Mouse (Mus musculus) small intestine, adult 2 months (tissue): ENCODE data around the gene Ctnnd2. TPM values are rescaled to one million over a fixed set of nuclear protein-coding genes. Genes with fewer than 3 reads are reported as not detected.

Source experiments
- H3K27ac ChIP-seq: fragments of 200-500 bp; 2 replicates; pipeline ENCODE4 v1.5.1; 2012; ENCODE audit warnings: low read depth, low read length, control low read depth, inconsistent platforms; ENCODE audit not compliant: insufficient read depth
- H3K27me3 ChIP-seq: fragments of 200-500 bp; 2 replicates; pipeline ENCODE4 v1.6.1; 2012; ENCODE audit warnings: mild to moderate bottlenecking, moderate library complexity, low read length, inconsistent platforms; ENCODE audit not compliant: control insufficient read depth, insufficient read depth
- H3K36me3 ChIP-seq: fragments of 200-500 bp; 2 replicates; pipeline ENCODE4 v1.6.1; 2012; ENCODE audit warnings: mild to moderate bottlenecking, low read length, control low read depth, inconsistent platforms; ENCODE audit not compliant: control insufficient read depth, insufficient read depth
- H3K4me1 ChIP-seq: fragments of 200-500 bp; 2 replicates; pipeline ENCODE4 v1.6.1; 2012; ENCODE audit warnings: low read length, inconsistent platforms, mixed read lengths; ENCODE audit not compliant: control insufficient read depth, insufficient read depth, insufficient read length
- H3K4me3 ChIP-seq: fragments of 200-500 bp; 2 replicates; pipeline ENCODE4 v1.5.1; 2012; ENCODE audit warnings: low read depth, mild to moderate bottlenecking, control low read depth, inconsistent platforms, low read length, moderate library complexity
- CTCF ChIP-seq: fragments of 200-500 bp; IDR thresholded peaks from 2 replicates; pipeline ENCODE4 v1.5.1; 2012; ENCODE audit warnings: low read depth, mild to moderate bottlenecking, control low read depth, inconsistent platforms, low read length, moderate library complexity, mixed read lengths; ENCODE audit not compliant: insufficient replicate concordance, insufficient read length; ENCODE audit errors: extremely low read depth
- POLR2A ChIP-seq: fragments of 200-500 bp; IDR thresholded peaks from 2 replicates; pipeline ENCODE4 v1.6.1; 2012; ENCODE audit warnings: low read depth, mild to moderate bottlenecking, control low read depth, inconsistent platforms, low read length, moderate library complexity
- WGBS: fragments of 180-500 bp; shearing (Covaris S2); methylation state at CpG from one replicate; pipeline ENCODE4 v1.1.7; 2018; 5-methylcytosine and 5-hydroxymethylcytosine counted together
- polyA plus RNA-seq: library from polyadenylated mRNA; depleted of rRNA; stranded (reverse); fragments of >200 nt; gene quantifications from 2 replicates; pipeline ENCODE4 v1.2.3, GENCODE M21; 2012

The Ctnnd2 gene
- polyA plus RNA-seq, 1 experiment = 1.3 TPM

DNA sequence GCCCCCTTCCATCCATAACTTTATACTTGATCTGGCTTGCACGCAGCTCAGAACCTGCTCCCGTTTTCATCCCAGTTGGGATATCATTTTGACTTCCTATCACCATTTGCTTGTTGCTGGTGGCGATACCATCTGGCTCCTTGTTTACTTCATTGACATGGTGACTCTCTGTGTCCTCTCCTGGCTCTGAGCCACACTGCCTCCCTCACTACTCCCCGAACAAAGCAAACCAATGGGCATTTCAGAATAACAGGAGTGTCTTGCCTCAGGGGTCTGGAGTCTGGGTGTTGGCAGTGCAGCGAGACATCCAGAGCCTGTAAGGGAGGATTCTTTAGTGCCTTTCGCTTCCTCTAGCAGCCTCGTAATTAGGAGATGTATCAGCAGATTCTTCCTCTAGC, 113.9 kb downstream of the Ctnnd2 start:
- 51% methylated on average over 7 of the region's 7 CpGs for WGBS
- H3K27me3 ChIP-seq = no peaks in the 10 kb centered on the region

GRCm38 (mm10) chr15:30302824-30303223, 130.4 kb downstream of the Ctnnd2 start:
- Histone ChIP-seq H3K4me1 (no peaks in the 10 kb centered on the region), H3K27ac (no peak overlapping the region), H3K36me3 (no peaks in the 10 kb centered on the region), H3K27me3 (no peaks in the 10 kb centered on the region), H3K4me3 (no peak overlapping the region)
- TF ChIP-seq CTCF (no peak), POLR2A (no peak)
- 68% methylated on average over 2 of the region's 2 CpGs for WGBS

More for the DNA sequence above, 113.9 kb downstream of the Ctnnd2 start:
- Histone ChIP-seq H3K4me3 (no peak overlapping the region), H3K4me1 (no peaks in the 10 kb centered on the region), H3K27ac (no peak overlapping the region), H3K36me3 (no peaks in the 10 kb centered on the region)
- TF ChIP-seq CTCF (no peak), POLR2A (no peak)

DNA sequence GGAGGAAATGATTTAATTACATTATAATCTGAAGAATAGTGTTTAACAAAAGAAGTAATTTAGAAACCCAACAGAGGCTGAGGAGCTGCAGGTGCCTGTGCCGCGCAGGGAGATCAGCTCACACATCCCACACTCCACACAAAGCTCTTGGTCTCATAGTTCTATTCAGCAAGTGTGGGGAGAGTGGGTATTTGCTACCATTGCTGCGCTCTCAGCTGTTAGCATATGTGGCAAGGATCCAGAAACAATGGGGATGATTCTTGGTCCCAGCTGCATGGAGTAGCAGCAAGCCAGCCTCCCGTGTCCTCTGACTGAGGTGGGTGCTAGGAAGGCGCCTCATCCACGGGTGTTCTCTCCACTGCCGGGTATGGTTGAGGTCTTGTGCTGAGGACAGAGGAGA, 134.0 kb downstream of the Ctnnd2 start:
- WGBS = 84% methylated on average over 7 of the region's 7 CpGs
- no peaks in the 10 kb centered on the region for H3K27me3 ChIP-seq
- H3K4me1 ChIP-seq = no peaks in the 10 kb centered on the region
- TF ChIP-seq CTCF = no peak
- no peak for TF ChIP-seq POLR2A
- H3K27ac ChIP-seq = no peak overlapping the region
- no peaks in the 10 kb centered on the region for H3K36me3 ChIP-seq
- H3K4me3 ChIP-seq = no peak overlapping the region

- H3K4me3 ChIP-seq = no peak overlapping the region
- no peak for TF ChIP-seq POLR2A
- no peak for TF ChIP-seq CTCF
- H3K4me1 ChIP-seq = no peaks in the 10 kb centered on the region
- no peaks in the 10 kb centered on the region for H3K36me3 ChIP-seq
- H3K27me3 ChIP-seq = no peaks in the 10 kb centered on the region
- WGBS = 15% methylated on average over 2 of the region's 2 CpGs
- no peak overlapping the region for H3K27ac ChIP-seq
Observed at GRCm38 (mm10) chr15:30322543-30322942, 150.2 kb downstream of the Ctnnd2 start.

DNA sequence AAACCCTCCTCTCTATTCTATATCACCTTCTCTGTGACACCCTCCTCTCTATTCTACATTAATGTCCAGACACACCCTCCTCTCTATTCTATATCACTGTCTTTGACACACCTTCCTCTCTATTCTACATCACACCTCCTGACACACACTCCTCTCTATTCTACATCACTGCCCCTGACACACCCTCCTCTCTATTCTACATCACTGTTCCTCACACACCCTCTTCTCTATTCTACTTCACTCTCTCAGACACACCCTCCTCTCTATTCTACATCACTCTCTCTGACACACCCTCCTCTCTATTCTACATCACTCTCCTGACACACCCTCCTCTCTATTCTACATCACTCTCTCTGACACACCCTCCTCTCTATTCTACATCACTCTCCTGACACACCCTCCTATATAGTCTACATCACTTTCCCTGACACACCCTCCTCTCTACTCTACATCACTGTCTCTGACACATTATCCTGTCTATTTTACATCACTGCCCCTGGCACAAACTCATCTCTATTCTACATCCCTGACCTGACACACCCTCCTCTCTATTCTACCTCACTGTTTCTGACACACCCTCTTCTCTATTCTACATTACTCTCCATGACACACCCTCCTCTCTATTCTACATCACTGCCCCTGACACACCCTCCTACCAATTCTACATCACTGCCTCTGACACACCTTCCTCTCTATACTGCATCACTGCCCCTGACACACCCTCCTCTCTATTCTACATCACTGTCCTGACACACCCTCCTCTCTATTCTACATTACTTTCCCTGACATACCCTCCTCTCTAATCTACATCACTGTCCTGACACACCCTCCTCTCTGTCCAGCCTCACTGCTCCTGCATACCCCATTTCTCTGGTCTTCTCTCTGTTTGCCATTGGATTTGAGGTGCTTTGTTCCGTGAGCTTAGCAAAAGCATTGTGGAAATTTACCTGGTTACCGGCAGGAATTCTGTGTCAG, 161.2 kb downstream of the Ctnnd2 start:
- H3K4me3 ChIP-seq = no peak overlapping the region
- WGBS = 34% methylated on average over 2 of the region's 2 CpGs
- no peaks in the 10 kb centered on the region for H3K36me3 ChIP-seq
- H3K27me3 ChIP-seq = no peaks in the 10 kb centered on the region
- H3K27ac ChIP-seq = no peak overlapping the region
- no peaks in the 10 kb centered on the region for H3K4me1 ChIP-seq
- TF ChIP-seq CTCF (no peak), POLR2A (no peak)

- H3K36me3 ChIP-seq = no peaks in the 10 kb centered on the region
- H3K27me3 ChIP-seq = no peaks in the 10 kb centered on the region
- no peak overlapping the region for H3K27ac ChIP-seq
- no peak for TF ChIP-seq POLR2A
- no peak for TF ChIP-seq CTCF
- 30% methylated on average over 6 of the region's 6 CpGs for WGBS
- H3K4me1 ChIP-seq = no peaks in the 10 kb centered on the region
- H3K4me3 ChIP-seq = no peak overlapping the region
Observed at GRCm38 (mm10) chr15:30338585-30339197, 166.3 kb downstream of the Ctnnd2 start.

- 92% methylated on average over 5 of the region's 5 CpGs for WGBS
- no peak overlapping the region for H3K27ac ChIP-seq
- no peaks in the 10 kb centered on the region for H3K4me1 ChIP-seq
- H3K36me3 ChIP-seq = no peaks in the 10 kb centered on the region
- TF ChIP-seq POLR2A (no peak), CTCF (no peak)
- no peaks in the 10 kb centered on the region for H3K27me3 ChIP-seq
- H3K4me3 ChIP-seq = no peak overlapping the region
Observed at GRCm38 (mm10) chr15:30345754-30346153, 173.4 kb downstream of the Ctnnd2 start.
